Mouse (Mus musculus) liver, embryonic 18 days (tissue): ENCODE results near the gene Riox2. TPM values are rescaled to one million over a fixed set of nuclear protein-coding genes. Genes with fewer than 3 reads are reported as not detected.

ENCODE experiments used
- polyA plus RNA-seq: library from polyadenylated mRNA; depleted of rRNA; stranded (reverse); fragments of >200 nt; gene quantifications from 2 replicates; pipeline ENCODE4 v1.2.3, GENCODE M21; 2012; rRNA removed

The Riox2 gene
- polyA plus RNA-seq = 5.8 TPM in 2 replicates

DNA sequence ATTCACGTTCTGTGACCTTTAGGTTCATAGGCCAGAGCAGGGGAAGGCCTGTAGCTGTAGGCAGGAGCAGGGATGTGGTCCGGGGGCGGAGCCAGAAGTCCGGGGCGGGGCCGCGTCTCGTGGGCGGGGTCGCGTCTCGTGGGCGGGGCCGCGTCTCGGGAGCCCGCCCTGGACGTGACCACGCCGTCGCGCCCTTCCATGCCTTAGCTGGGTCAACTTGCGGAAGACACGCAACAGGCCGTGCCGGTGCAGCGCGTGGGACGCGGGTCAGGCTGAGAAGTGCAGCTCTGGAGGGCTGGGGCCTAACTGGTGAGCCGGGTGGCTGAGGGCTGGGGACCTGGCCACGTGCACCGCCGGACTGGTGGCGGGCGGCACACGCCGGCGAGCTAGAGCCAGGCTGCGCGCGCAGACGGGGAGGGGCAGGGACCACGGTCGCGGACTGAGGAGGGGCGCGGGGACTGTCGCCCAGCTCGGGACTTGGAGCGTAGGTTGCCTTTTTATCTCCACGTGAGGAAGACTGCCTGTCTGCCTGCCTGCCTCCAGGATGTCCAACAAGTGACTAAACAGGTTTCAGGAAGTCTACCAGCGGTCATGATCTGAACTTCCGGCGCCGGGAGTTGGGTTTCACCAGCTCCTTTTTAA, at the start of gene Riox2:
Gene Riox2 (plus strand): TSS at position 139 of the 642 bp plus-strand sequence.

Other genes starting within 250 kb of the Riox2 start
- 0.01 TPM in 2 replicates for gene Olfr201, start 199.1 kb upstream of the Riox2 start, polyA plus RNA-seq
- gene Olfr202, start 185.0 kb upstream of the Riox2 start, polyA plus RNA-seq = not detected in 2 replicates
- not detected in 2 replicates for gene Olfr203, start 172.9 kb upstream of the Riox2 start, polyA plus RNA-seq
- not detected in 2 replicates for gene Olfr204, start 153.5 kb upstream of the Riox2 start, polyA plus RNA-seq
- gene Olfr205, start 140.6 kb upstream of the Riox2 start, polyA plus RNA-seq = not detected in 2 replicates
- gene Olfr206, start 122.5 kb upstream of the Riox2 start, polyA plus RNA-seq = not detected in 2 replicates
- gene Olfr209, start 107.8 kb upstream of the Riox2 start, polyA plus RNA-seq = not detected in 2 replicates
- not detected in 2 replicates for gene Gabrr3, start 64.4 kb upstream of the Riox2 start, polyA plus RNA-seq
- gene Crybg3, start 129.2 kb downstream of the Riox2 start, polyA plus RNA-seq = 0.82 and 0.89 TPM in 2 replicates
- gene Arl6, start 167.6 kb downstream of the Riox2 start, polyA plus RNA-seq = 1.1 and 1.2 TPM in 2 replicates